Comparison of ENCODE assay signal across 17 mouse cellular contexts in the genomic region with DNA sequence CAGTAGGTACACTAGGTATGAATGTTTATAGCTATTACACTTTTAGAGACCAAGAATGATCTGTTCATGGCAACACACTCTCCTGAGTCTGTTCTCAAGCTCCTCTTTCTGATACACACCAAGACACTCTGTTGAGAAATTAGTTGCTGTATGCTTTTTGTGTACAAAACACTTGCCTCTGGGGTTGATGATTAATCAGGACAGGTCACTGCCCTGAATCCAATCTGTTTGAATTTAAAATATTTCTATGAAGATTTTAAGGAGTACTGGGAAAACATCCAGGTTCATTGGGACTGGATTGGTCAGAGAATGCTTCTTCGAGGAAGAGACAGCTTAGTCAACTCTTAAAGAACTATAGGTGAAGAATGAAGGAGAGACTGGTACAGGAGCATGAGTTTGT.
"Had no signal": no experiment of that assay in that cellular context is flagged by ENCODE, and none has a peak within 500 bp of the region (broad histone marks: within the 10 kb centered on the region; RNA-seq: fewer than 3 reads in every experiment).

No protein-coding gene starts in this region.

- ATAC-seq: lung, postnatal 0 days; midbrain, embryonic 13.5 days; midbrain, embryonic 15.5 days had no signal

- H3K9ac ChIP-seq: lung, embryonic 15.5 days; midbrain, embryonic 13.5 days; midbrain, embryonic 15.5 days; neural tube, embryonic 12.5 days; stomach, embryonic 15.5 days had no signal

- H3K36me3 ChIP-seq: lung, embryonic 15.5 days; midbrain, embryonic 13.5 days; midbrain, embryonic 15.5 days; neural tube, embryonic 12.5 days; stomach, embryonic 15.5 days had no signal

- H3K9me3 ChIP-seq: lung, embryonic 15.5 days; midbrain, embryonic 13.5 days; midbrain, embryonic 15.5 days; neural tube, embryonic 12.5 days; stomach, embryonic 15.5 days had no signal

- H3K4me2 ChIP-seq: lung, embryonic 15.5 days; midbrain, embryonic 11.5 days; midbrain, embryonic 13.5 days; midbrain, embryonic 15.5 days; neural tube, embryonic 12.5 days; stomach, embryonic 15.5 days had no signal

- H3K4me3 ChIP-seq: lung, embryonic 15.5 days; megakaryocyte, embryonic 14.5 days; midbrain, embryonic 13.5 days; midbrain, embryonic 15.5 days; neural tube, embryonic 12.5 days; stomach, embryonic 15.5 days had no signal

- H3K4me1 ChIP-seq: lung, embryonic 15.5 days; megakaryocyte, embryonic 14.5 days; midbrain, embryonic 13.5 days; midbrain, embryonic 15.5 days; neural tube, embryonic 12.5 days; stomach, embryonic 15.5 days had no signal

- H3K27me3 ChIP-seq: lung, embryonic 15.5 days; megakaryocyte, embryonic 14.5 days; midbrain, embryonic 13.5 days; midbrain, embryonic 15.5 days; neural tube, embryonic 12.5 days; stomach, embryonic 15.5 days had no signal

- DNase-seq: lung, adult 2 months; lung, postnatal 14 days; lung, postnatal 36 days; right cerebral cortex, postnatal 14 days; thymus, adult 2 months; thymus, postnatal 25 days; thymus, postnatal 4 days had no signal

- H3K27ac ChIP-seq: lung, embryonic 15.5 days; macrophage; midbrain, embryonic 13.5 days; midbrain, embryonic 15.5 days; neural tube, embryonic 12.5 days; stomach, embryonic 15.5 days; stomach, postnatal 0 days had no signal
